Mouse (Mus musculus): ENCODE data around the gene Ttc7b.

- TF ChIP-seq CHD2 (IDR thresholded peaks at IDR 0.05; ENCODE audit: low read depth, low read length) (no peak), HCFC1 (IDR thresholded peaks at IDR 0.05; ENCODE audit: borderline replicate concordance, insufficient read depth, low read length) (no peak)
Measured at GRCm38 (mm10) chr12:100469503-100470293, 50.9 kb downstream of the Ttc7b start.
